Mouse (Mus musculus) gastrocnemius, adult 8-10 months (tissue): ENCODE data around the gene Guca1a. TPM values are rescaled to one million over a fixed set of nuclear protein-coding genes. Genes with fewer than 3 reads are reported as not detected.
"Not testable (repeated sequence)": the region's sequence is repeated elsewhere in the genome, so short reads cannot be mapped to it uniquely, and the experiment has no call there.

Source experiments
- DNase-seq, 2 experiments: peaks; one replicate each; pipeline ENCODE4 v3.0.0; 2022; ENCODE audit warnings: low spot score in 2 of 2
- total RNA-seq, 4 experiments: library from RNA; stranded (reverse); gene quantifications; 2 replicates each; pipeline ENCODE4 v1.2.4; 2022

The Guca1a gene
- under 1 TPM in 1 of 4 experiments, not detected in 3; 0.35 TPM for total RNA-seq

- DNase-seq = no peak
Observed at GRCm38 (mm10) chr17:47400451-47400850, at the start of gene Guca1a. Gene Guca1a, minus strand, starts transcription at chr17:47400584.

GRCm38 (mm10) chr17:47449432-47449831 is 49.0 kb upstream of the Guca1a start:
- DNase-seq = no peak

GRCm38 (mm10) chr17:47448523-47449372 is 48.4 kb upstream of the Guca1a start:
- DNase-seq = no peak

- DNase-seq = no peak
Observed at GRCm38 (mm10) chr17:47446561-47446960, 46.2 kb upstream of the Guca1a start.

- DNase-seq = no peak
Observed at GRCm38 (mm10) chr17:47446025-47446424, 45.6 kb upstream of the Guca1a start.

GRCm38 (mm10) chr17:47445518-47445917 is 45.1 kb upstream of the Guca1a start:
- DNase-seq = no peak

- no peak for DNase-seq
Observed at GRCm38 (mm10) chr17:47444113-47444512, 43.7 kb upstream of the Guca1a start.

GRCm38 (mm10) chr17:47442271-47442670 is 41.9 kb upstream of the Guca1a start:
- no peak for DNase-seq

GRCm38 (mm10) chr17:47441296-47442051 is 41.1 kb upstream of the Guca1a start:
- no peak for DNase-seq

- no peak for DNase-seq
Observed at GRCm38 (mm10) chr17:47440359-47440890, 40.0 kb upstream of the Guca1a start.

GRCm38 (mm10) chr17:47439396-47440028 is 39.1 kb upstream of the Guca1a start:
- DNase-seq = no peak

- DNase-seq = no peak
Observed at GRCm38 (mm10) chr17:47438611-47439010, 38.2 kb upstream of the Guca1a start.

- DNase-seq = no peak
Observed at GRCm38 (mm10) chr17:47436907-47437547, 36.6 kb upstream of the Guca1a start, which contains the start of gene 1700001C19Rik. Gene 1700001C19Rik, minus strand, starts transcription at chr17:47437376.

GRCm38 (mm10) chr17:47436156-47436906 is 35.9 kb upstream of the Guca1a start, which contains the start of gene AI661453:
Gene AI661453, plus strand, starts transcription at chr17:47436615.
- no peak for DNase-seq

GRCm38 (mm10) chr17:47430815-47431214 is 30.4 kb upstream of the Guca1a start:
- DNase-seq = no peak

- no peak for DNase-seq
Observed at GRCm38 (mm10) chr17:47428831-47429304, 28.5 kb upstream of the Guca1a start.

- no peak for DNase-seq
Observed at GRCm38 (mm10) chr17:47427316-47427715, 26.9 kb upstream of the Guca1a start.

- DNase-seq = no peak
Observed at GRCm38 (mm10) chr17:47424186-47424585, 23.8 kb upstream of the Guca1a start.

- DNase-seq = not testable (repeated sequence)
Observed at GRCm38 (mm10) chr17:47422616-47423015, 22.2 kb upstream of the Guca1a start.

- no peak for DNase-seq
Observed at GRCm38 (mm10) chr17:47421566-47421965, 21.2 kb upstream of the Guca1a start.
